In genomic region chr9:81626899-81627606, GRCm38 (mm10) we compare ENCODE assay signal across 8 mouse cellular contexts. TPM values are rescaled to one million over a fixed set of nuclear protein-coding genes. Genes with fewer than 3 reads are reported as not detected.
DNase-seq lines count a peak whose midpoint lies in the region; ATAC-seq lines count a peak whose summit lies in the region.

No protein-coding gene starts in this region.

- no peaks in the 10 kb centered on the region for H3K9me3 ChIP-seq in forebrain, embryonic 16.5 days (ENCODE audit: control insufficient read depth, low read length)
- H3K9me3 ChIP-seq in intestine, embryonic 16.5 days (ENCODE audit: control insufficient read depth, low read length): no peaks in the 10 kb centered on the region
- no peaks in the 10 kb centered on the region for H3K9me3 ChIP-seq in midbrain, embryonic 11.5 days (ENCODE audit: control insufficient read depth, low read length)

- H3K27me3 ChIP-seq in forebrain, embryonic 16.5 days (replicated peaks; ENCODE audit: control insufficient read depth, insufficient read depth, low read length): peaks cover 7% of the 10 kb centered on the region
- peaks cover 9% of the 10 kb centered on the region; the same call in 1 of the 2 replicates for H3K27me3 ChIP-seq in intestine, embryonic 16.5 days (replicated peaks; ENCODE audit: control insufficient read depth, insufficient read depth, low read length)
- H3K27me3 ChIP-seq in midbrain, embryonic 11.5 days (ENCODE audit: control insufficient read depth, insufficient read depth, low read length): peaks cover 8% of the 10 kb centered on the region

- H3K4me3 ChIP-seq in forebrain, embryonic 16.5 days (replicated peaks; ENCODE audit: low read length): no peak overlapping the region
- H3K4me3 ChIP-seq in intestine, embryonic 16.5 days (ENCODE audit: low read length): no peak overlapping the region
- H3K4me3 ChIP-seq in midbrain, embryonic 11.5 days (ENCODE audit: low read depth, low read length): no peak overlapping the region

- H3K4me2 ChIP-seq in forebrain, embryonic 16.5 days (ENCODE audit: low read length): no peak overlapping the region
- no peak overlapping the region for H3K4me2 ChIP-seq in intestine, embryonic 16.5 days (ENCODE audit: low read depth, low read length)
- no peak overlapping the region for H3K4me2 ChIP-seq in midbrain, embryonic 11.5 days

- WGBS in forebrain, embryonic 16.5 days: 33% methylated on average over 9 of the region's 9 CpGs
- 30% methylated on average over 9 of the region's 9 CpGs for WGBS in intestine, embryonic 16.5 days
- WGBS in midbrain, embryonic 11.5 days: 33% methylated on average over 9 of the region's 9 CpGs

- ATAC-seq in forebrain, embryonic 16.5 days: peak; percentile 90
- ATAC-seq in intestine, embryonic 16.5 days: peak; percentile 62; the same call in 1 of the 2 replicates
- ATAC-seq in midbrain, embryonic 11.5 days (ENCODE audit: low FRiP score): peak; percentile 83

- DNase-seq in layer of hippocampus, adult 11-12 months (ENCODE audit: low spot score): peak; percentile 79
- DNase-seq in layer of hippocampus, adult 9-10 months (ENCODE audit: low spot score): no peak
- DNase-seq in c-Kit-positive CD71-positive TER-119-positive erythroid progenitor cells, embryonic 14.5 days (ENCODE audit: low spot score): peak; percentile 10
- peak; percentile 79 to 82 for DNase-seq in left cerebral cortex, postnatal 10 days (ENCODE audit: extremely low spot score in 1 of 2, low spot score in 2 of 2)
- DNase-seq in midbrain, embryonic 11.5 days (ENCODE audit: low spot score, missing footprints): peak; percentile 98
- DNase-seq in spleen, postnatal 4 days (ENCODE audit: low spot score in 2 of 2): peak; percentile 27 to 76

- no peaks in the 10 kb centered on the region for H3K36me3 ChIP-seq in forebrain, embryonic 16.5 days (ENCODE audit: control insufficient read depth, insufficient read depth)
- H3K36me3 ChIP-seq in intestine, embryonic 16.5 days (ENCODE audit: control insufficient read depth, insufficient read depth, low read length): no peaks in the 10 kb centered on the region
- no peaks in the 10 kb centered on the region for H3K36me3 ChIP-seq in midbrain, embryonic 11.5 days (ENCODE audit: control insufficient read depth, insufficient read depth, low read length)

- no peak overlapping the region for H3K9ac ChIP-seq in forebrain, embryonic 16.5 days (replicated peaks; ENCODE audit: low read depth, low read length)
- H3K9ac ChIP-seq in intestine, embryonic 16.5 days (ENCODE audit: low read depth, low read length): no peak overlapping the region
- H3K9ac ChIP-seq in midbrain, embryonic 11.5 days (ENCODE audit: low read length): no peak overlapping the region

- intact Hi-C loops in left cerebral cortex, postnatal 10 days (cut with DNase I): loop anchor here (10.0 kb wide), 2 partner anchors 682 to 1292 kb away; no protein-coding TSS in a partner anchor

- H3K4me1 ChIP-seq in forebrain, embryonic 16.5 days (replicated peaks; ENCODE audit: control insufficient read depth, insufficient read depth, low read length): peaks cover 3% of the 10 kb centered on the region
- peaks cover 5% of the 10 kb centered on the region; the same call in 1 of the 2 replicates for H3K4me1 ChIP-seq in intestine, embryonic 16.5 days (ENCODE audit: control insufficient read depth, insufficient read depth, low read length)
- H3K4me1 ChIP-seq in midbrain, embryonic 11.5 days (ENCODE audit: control insufficient read depth, insufficient read depth, low read length): peaks cover under 1% of the 10 kb centered on the region; the same call in 1 of the 2 replicates

- no peak overlapping the region for H3K27ac ChIP-seq in forebrain, embryonic 16.5 days (ENCODE audit: low read length)
- no peak overlapping the region for H3K27ac ChIP-seq in intestine, embryonic 16.5 days (ENCODE audit: low read length)
- no peak overlapping the region for H3K27ac ChIP-seq in midbrain, embryonic 11.5 days (ENCODE audit: low read depth, low read length)

RNA-seq across cellular contexts. Expression of gene Htr1b, which starts 6.6 kb away (rescaled TPM):
- 1.1 and 2.4 TPM in 2 replicates for polyA plus RNA-seq in forebrain, embryonic 16.5 days (2015; fragmentation: Nextera tagmentation; extraction: Ambion mirVana)
- 0.50 and 0.51 TPM in 2 replicates for polyA plus RNA-seq in intestine, embryonic 16.5 days (2015; fragmentation: Nextera tagmentation; extraction: Ambion mirVana)
- total RNA-seq in left cerebral cortex, postnatal 10 days (2021): 10 to 100 TPM; 11.3 to 12.6 TPM
- 0.41 and 0.44 TPM in 2 replicates for polyA plus RNA-seq in midbrain, embryonic 11.5 days (2014; fragmentation: Nextera tagmentation; extraction: Ambion mirVana)
